Mouse (Mus musculus) erythroblast, embryonic 14.5 days (primary cell): ENCODE results near the gene Erbb2.

Experiments
- GATA1 ChIP-seq: IDR thresholded peaks from 2 replicates; pipeline ENCODE4 v1.6.1; 2012; ENCODE audit warnings: low read length, inconsistent platforms, mixed read lengths
- TAL1 ChIP-seq: IDR thresholded peaks from 3 replicates; pipeline ENCODE4 v1.6.1; 2012; ENCODE audit warnings: low read length, inconsistent platforms, mixed read lengths

- no peak for TF ChIP-seq TAL1
- TF ChIP-seq GATA1, result no peak
Observed at GRCm38 (mm10) chr11:98456945-98457344, 44.7 kb downstream of the Erbb2 start.
